Mouse (Mus musculus) erythroblast, adult 5-6 weeks (primary cell): ENCODE measurements around the gene Ern2. TPM values are rescaled to one million over a fixed set of nuclear protein-coding genes. Genes with fewer than 3 reads are reported as not detected.

ENCODE experiments used
- ATAC-seq: replicated peaks from 2 replicates; pipeline ENCODE4 v1.8.0; 2016; ENCODE audit warnings: moderate number of reproducible peaks, mild to moderate bottlenecking, moderate TSS enrichment, inconsistent platforms; ENCODE audit not compliant: poor library complexity, low FRiP score, severe bottlenecking
- total RNA-seq, 2 experiments: library from RNA; stranded (forward) in 1 of 2; stranded (reverse) in 1 of 2; fragments of 150-400 nt in 1 of 2; fragments of 200-764, 138-1000 nt in 1 of 2; gene quantifications; 2 replicates each; pipeline versions ENCODE4 v1.2.3 to v1.2.4; 2015 to 2017; ENCODE audit warnings: low replicate concordance in 2 of 2

The Ern2 gene
- total RNA-seq (2015; ENCODE audit: low replicate concordance) (not detected in 2 replicates), total RNA-seq (2017; ENCODE audit: low replicate concordance) (not detected in 2 replicates)

- no peak for ATAC-seq
Observed at GRCm38 (mm10) chr7:122186043-122186442, at the start of gene Ern2. Gene Ern2, minus strand, starts transcription at chr7:122186207.

GRCm38 (mm10) chr7:122230866-122231265, 44.9 kb upstream of the Ern2 start:
- no peak for ATAC-seq

GRCm38 (mm10) chr7:122229916-122230315, 43.9 kb upstream of the Ern2 start:
- no peak for ATAC-seq

DNA sequence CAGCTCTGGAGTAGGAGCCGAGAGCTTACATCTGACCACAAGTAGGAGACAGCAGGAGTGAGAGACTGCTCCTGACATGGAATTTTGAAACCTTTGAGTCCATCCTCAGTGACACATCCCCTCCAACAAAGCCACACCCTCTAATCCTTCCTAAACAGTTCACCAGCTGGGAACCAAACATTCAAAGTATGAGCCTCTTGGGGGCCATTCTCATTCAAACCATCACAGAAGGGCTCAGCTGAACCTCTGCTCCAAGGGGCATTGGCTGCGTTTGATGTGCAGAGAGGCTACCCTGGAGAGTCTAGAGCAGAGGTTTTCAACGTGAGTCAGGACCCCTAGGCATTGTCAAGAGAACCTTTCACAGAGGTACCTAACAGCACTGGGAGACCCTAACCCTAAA, 43.3 kb upstream of the Ern2 start:
- ATAC-seq = no peak

GRCm38 (mm10) chr7:122226744-122227143, 40.7 kb upstream of the Ern2 start:
- no peak for ATAC-seq

GRCm38 (mm10) chr7:122226020-122226742, 40.2 kb upstream of the Ern2 start:
- ATAC-seq = no peak

GRCm38 (mm10) chr7:122219315-122219801, 33.4 kb upstream of the Ern2 start, which contains the start of gene Chp2:
Gene Chp2, plus strand, starts transcription at chr7:122219496.
- ATAC-seq = no peak

DNA sequence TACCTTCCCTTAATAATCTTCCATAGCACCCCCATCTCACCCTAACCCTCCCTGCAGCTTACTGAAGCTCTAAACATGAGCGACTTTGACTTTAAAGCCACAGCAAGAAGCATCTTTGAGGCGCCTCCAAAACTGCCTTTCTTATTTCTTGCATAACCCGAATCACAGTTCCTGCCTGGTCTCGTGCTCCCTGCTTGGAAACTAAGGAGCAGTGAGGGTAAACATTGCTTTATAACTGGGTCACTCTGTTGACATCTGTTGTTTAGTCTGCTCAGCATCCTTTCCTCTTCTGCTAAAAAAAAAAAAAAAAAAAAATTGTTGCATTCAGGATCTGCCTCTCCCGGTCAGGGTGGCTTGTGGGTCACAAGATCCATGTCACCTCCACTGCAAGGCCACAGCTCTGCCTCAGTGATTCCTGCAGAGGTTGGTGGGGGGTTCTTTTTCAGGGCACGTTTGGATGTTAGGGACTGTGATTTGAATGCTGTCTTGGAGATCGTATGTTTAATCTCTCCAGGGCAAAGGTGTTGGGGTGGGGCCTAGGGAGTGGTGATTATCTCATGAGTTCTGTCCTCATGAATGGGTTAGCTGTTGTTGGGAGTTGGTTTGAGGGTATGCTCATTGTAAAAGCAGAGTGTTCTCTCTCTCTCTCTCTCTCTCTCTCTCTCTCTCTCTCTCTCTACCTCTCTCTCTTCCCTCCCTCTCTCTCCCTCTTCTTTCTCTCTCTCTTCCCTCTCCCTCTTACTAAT, 22.4 kb upstream of the Ern2 start:
- no peak for ATAC-seq

GRCm38 (mm10) chr7:122206121-122206520, 20.1 kb upstream of the Ern2 start:
- no peak for ATAC-seq

- no peak for ATAC-seq
Observed at GRCm38 (mm10) chr7:122203936-122204335, 17.9 kb upstream of the Ern2 start.

- ATAC-seq = no peak
Observed at GRCm38 (mm10) chr7:122199296-122199695, 13.3 kb upstream of the Ern2 start.

DNA sequence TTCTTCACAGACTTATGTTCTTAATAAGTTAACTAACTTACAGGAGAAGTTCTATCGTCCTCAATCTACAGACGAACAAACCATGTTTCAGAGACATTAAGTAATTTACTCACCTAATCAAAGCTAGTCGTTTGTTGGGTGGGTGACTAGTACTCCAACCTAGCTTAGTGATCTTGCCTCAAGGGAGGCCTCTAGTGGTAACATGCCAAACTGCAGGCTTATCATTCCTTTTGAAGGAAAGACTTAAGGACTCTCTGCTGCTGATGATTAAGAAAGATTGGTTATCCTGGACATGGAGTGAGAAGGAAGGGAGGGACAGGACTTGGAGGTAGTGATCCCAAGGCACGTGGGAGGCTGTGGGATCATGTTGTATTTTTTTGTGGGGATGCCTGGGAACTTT, 11.3 kb upstream of the Ern2 start:
- ATAC-seq = peak; percentile 73

DNA sequence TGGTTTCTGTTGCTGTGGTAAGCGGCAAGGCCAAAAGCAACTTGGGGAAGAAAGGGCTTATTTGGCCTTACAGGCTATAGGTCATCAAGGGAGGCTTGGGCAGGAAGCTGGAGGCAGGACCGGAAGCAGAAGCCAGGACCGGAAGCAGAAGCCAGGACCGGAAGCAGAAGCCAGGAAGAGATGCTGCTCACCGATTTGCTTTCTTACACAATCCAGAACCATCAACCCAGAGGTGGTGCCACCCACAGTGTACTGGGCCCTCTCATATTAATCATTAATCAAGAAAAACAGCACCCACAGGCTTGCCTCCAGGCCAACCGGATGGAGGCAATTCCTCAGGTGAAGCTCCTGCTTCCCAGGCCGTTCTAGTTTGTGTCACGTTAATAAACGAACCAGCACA, 10.8 kb upstream of the Ern2 start:
- ATAC-seq = no peak

DNA sequence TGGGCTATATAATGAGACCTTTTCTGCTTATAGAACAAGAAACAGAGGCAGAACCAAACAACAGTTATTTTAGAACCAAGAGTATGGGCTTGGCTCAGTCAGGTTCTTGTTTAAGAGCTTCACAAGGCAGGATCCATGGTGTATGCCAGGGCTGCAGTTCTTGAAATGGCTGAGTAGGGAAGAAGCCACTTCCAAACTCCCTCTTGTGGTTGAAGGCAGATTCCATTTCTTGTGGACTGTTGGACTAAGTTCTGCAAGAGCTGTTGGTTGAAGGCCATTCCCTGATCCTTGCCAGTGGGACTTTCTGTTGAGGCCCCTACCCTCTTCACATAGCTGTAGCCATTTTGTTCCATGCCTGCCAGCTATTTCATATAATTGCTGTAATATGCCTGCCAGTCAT, 7.9 kb upstream of the Ern2 start:
- no peak for ATAC-seq

GRCm38 (mm10) chr7:122191097-122191496, 5.1 kb upstream of the Ern2 start:
- no peak for ATAC-seq

DNA sequence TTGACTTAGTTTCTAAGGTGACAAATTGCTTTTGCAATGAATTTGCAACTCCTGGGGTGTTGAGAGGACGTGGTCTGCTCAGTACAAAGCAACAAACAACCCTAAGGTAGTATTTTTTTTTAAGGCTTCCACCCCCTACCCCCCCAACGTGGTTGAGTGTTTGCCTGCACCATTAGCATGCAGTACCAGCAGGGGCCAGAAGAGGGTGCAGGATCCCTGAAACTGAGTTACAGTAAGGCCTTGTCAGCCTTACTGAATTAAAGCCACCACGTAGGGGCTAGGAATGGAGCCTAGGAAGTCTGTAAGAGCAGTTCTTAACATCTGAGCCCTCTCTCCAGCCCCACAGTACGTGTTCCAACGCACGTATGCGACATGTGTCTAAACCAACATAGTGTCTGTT, 3.5 kb upstream of the Ern2 start:
- peak; percentile 90 for ATAC-seq

DNA sequence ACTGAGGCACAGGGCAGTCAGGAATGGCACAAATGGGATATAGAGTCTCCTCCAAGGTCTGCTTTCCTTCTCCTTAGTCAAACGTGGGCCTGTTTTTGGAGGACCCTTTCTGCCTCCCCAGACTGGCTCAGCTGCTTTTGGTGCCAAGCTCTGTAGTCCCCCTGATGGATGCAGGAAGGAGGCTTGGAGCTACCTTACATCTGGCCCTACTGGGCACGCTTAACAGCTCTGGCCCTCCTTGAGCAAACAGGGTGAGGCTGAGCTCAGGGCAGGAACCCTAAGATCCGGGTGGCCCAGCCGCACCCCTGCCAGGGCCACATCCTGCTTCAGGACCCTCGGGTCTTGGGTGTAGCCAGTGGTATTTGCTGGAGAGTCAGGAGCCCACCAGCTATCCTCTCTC, 1.4 kb downstream of the Ern2 start:
- ATAC-seq = no peak

DNA sequence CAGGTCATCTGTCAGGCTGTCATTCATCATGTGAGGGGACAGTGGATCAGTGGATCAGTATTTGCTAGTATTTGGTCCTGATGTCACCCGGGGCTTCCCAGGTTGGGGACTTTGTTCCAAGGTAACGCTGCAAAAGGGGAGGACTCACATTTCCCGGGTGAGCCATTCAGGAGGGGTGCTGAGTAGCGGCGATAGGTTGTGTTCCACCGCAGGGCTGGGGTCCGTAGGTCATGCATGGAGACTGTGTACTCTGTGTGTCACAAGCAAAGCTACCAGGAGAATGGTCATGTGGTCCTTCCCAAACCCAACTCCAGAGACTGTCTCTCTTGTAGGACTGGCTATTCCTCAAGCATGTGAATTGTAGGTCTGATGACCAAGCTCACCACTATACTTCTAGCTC, 5.3 kb downstream of the Ern2 start:
- ATAC-seq = no peak

GRCm38 (mm10) chr7:122171613-122172012, 14.4 kb downstream of the Ern2 start:
- ATAC-seq = no peak

DNA sequence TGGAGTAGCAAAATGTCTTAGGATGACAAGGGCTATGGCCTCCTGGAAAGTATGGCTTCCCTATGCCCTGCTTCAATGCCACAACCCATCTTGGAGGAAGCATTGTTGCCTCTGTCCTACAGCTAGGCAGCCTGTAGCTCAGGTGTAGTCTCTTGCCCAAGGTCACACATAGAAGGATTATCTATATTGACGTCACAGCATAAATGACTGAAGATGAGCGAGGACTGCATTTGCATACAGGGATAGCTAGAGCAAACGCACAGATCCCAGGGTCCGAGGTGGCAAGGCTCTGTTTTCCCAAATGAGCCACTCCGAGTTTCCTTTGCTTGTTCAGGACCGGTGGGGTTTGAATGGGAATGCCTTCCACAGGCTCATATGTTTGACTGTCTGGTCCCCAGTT, 15.3 kb downstream of the Ern2 start:
- no peak for ATAC-seq

- no peak for ATAC-seq
Observed at GRCm38 (mm10) chr7:122167203-122167602, 18.8 kb downstream of the Ern2 start.
